Mouse (Mus musculus) lung, adult 2 months (tissue): ENCODE measurements at regions not wholly inside any gene's neighbourhood (a gene's known extent, or its start where the extent isn't known, plus 50 kb on each side); places are given as distances from the start of the nearest gene placed in this dataset.

ENCODE experiments used
- CTCF ChIP-seq: fragments of 200-500 bp; IDR thresholded peaks from 2 replicates; pipeline ENCODE4 v1.5.1; 2011; ENCODE audit warnings: mild to moderate bottlenecking, low read length, control low read depth; ENCODE audit not compliant: insufficient read depth
- POLR2A ChIP-seq: fragments of 200-500 bp; IDR thresholded peaks from 2 replicates; pipeline ENCODE4 v1.6.1; 2011; ENCODE audit warnings: low read depth, mild to moderate bottlenecking, control low read depth, low read length, borderline replicate concordance; ENCODE audit errors: extremely low read depth

GRCm38 (mm10) chrX:94788331-94788920 lies 64.1 kb downstream of the Zxdb start:
- TF ChIP-seq CTCF (no peak), POLR2A (no peak)
